Mouse (Mus musculus): Measurements from ENCODE around the gene Cela3b. TPM values are rescaled to one million over a fixed set of nuclear protein-coding genes. Genes with fewer than 3 reads are reported as not detected.

Gene Cela3b
- polyA plus RNA-seq, 1 experiment from 2014 or later = not detected

GRCm38 (mm10) chr4:137409691-137410090, 20.6 kb downstream of the Cela3b start, which contains the start of gene Cela3a:
Gene Cela3a (minus strand): TSS chr4:137409791.
- H3K9ac ChIP-seq (ENCODE audit: low read depth, low read length) = no peak within 1 kb of the TSS
- H3K4me2 ChIP-seq (ENCODE audit: low read length) = no peak within 1 kb of the TSS
- no peaks in the 10 kb centered on the region for H3K9me3 ChIP-seq (replicated peaks; ENCODE audit: control insufficient read depth, low read length, poor library complexity, severe bottlenecking)
- H3K4me3 ChIP-seq (ENCODE audit: low read depth, low read length) = no peak within 1 kb of the TSS
- ATAC-seq = no peak
- no peak within 1 kb of the TSS for H3K27ac ChIP-seq (ENCODE audit: low read length)
- H3K36me3 ChIP-seq (ENCODE audit: control insufficient read depth, insufficient read depth, low read length) = no peaks in the 10 kb centered on the region
- WGBS = 97% methylated on average over 5 of the region's 5 CpGs
- no peaks in the 10 kb centered on the region for H3K4me1 ChIP-seq (ENCODE audit: control insufficient read depth, insufficient read depth, low read length)
- H3K27me3 ChIP-seq (ENCODE audit: control insufficient read depth, insufficient read depth, low read depth, low read length) = no peaks in the 10 kb centered on the region

- 95% methylated on average over 3 of the region's 3 CpGs for WGBS
- no peak overlapping the region for H3K9ac ChIP-seq (ENCODE audit: low read depth, low read length)
- no peaks in the 10 kb centered on the region for H3K4me1 ChIP-seq (ENCODE audit: control insufficient read depth, insufficient read depth, low read length)
- H3K36me3 ChIP-seq (ENCODE audit: control insufficient read depth, insufficient read depth, low read length) = no peaks in the 10 kb centered on the region
- no peak for ATAC-seq
- H3K4me3 ChIP-seq (ENCODE audit: low read depth, low read length) = no peak overlapping the region
- H3K27me3 ChIP-seq (ENCODE audit: control insufficient read depth, insufficient read depth, low read depth, low read length) = no peaks in the 10 kb centered on the region
- no peaks in the 10 kb centered on the region for H3K9me3 ChIP-seq (replicated peaks; ENCODE audit: control insufficient read depth, low read length, poor library complexity, severe bottlenecking)
- H3K27ac ChIP-seq (ENCODE audit: low read length) = no peak overlapping the region
- H3K4me2 ChIP-seq (ENCODE audit: low read length) = no peak overlapping the region
Observed at GRCm38 (mm10) chr4:137405571-137405970, 24.8 kb downstream of the Cela3b start.

- H3K4me2 ChIP-seq (ENCODE audit: low read length) = no peak overlapping the region
- H3K9me3 ChIP-seq (replicated peaks; ENCODE audit: control insufficient read depth, low read length, poor library complexity, severe bottlenecking) = no peaks in the 10 kb centered on the region
- no peak overlapping the region for H3K4me3 ChIP-seq (ENCODE audit: low read depth, low read length)
- no peaks in the 10 kb centered on the region for H3K36me3 ChIP-seq (ENCODE audit: control insufficient read depth, insufficient read depth, low read length)
- ATAC-seq = no peak
- no peak overlapping the region for H3K27ac ChIP-seq (ENCODE audit: low read length)
- H3K9ac ChIP-seq (ENCODE audit: low read depth, low read length) = no peak overlapping the region
- WGBS = 82% methylated on average over 15 of the region's 15 CpGs
- H3K27me3 ChIP-seq (ENCODE audit: control insufficient read depth, insufficient read depth, low read depth, low read length) = no peaks in the 10 kb centered on the region
- H3K4me1 ChIP-seq (ENCODE audit: control insufficient read depth, insufficient read depth, low read length) = no peaks in the 10 kb centered on the region
Observed at GRCm38 (mm10) chr4:137396641-137397525, 33.5 kb downstream of the Cela3b start.

GRCm38 (mm10) chr4:137393378-137394135, 36.8 kb downstream of the Cela3b start:
- H3K4me1 ChIP-seq (ENCODE audit: control insufficient read depth, insufficient read depth, low read length) = peaks cover 3% of the 10 kb centered on the region
- no peaks in the 10 kb centered on the region for H3K27me3 ChIP-seq (ENCODE audit: control insufficient read depth, insufficient read depth, low read depth, low read length)
- no peak overlapping the region for H3K4me3 ChIP-seq (ENCODE audit: low read depth, low read length)
- H3K4me2 ChIP-seq (ENCODE audit: low read length) = no peak overlapping the region
- ATAC-seq = no peak
- 74% methylated on average over 9 of the region's 9 CpGs for WGBS
- no peak overlapping the region for H3K27ac ChIP-seq (ENCODE audit: low read length)
- H3K9me3 ChIP-seq (replicated peaks; ENCODE audit: control insufficient read depth, low read length, poor library complexity, severe bottlenecking) = no peaks in the 10 kb centered on the region; the same call in 1 of the 2 replicates
- no peaks in the 10 kb centered on the region for H3K36me3 ChIP-seq (ENCODE audit: control insufficient read depth, insufficient read depth, low read length)
- H3K9ac ChIP-seq (ENCODE audit: low read depth, low read length) = no peak overlapping the region

GRCm38 (mm10) chr4:137392874-137393273, 37.5 kb downstream of the Cela3b start:
- H3K4me2 ChIP-seq (ENCODE audit: low read length) = no peak overlapping the region
- H3K4me3 ChIP-seq (ENCODE audit: low read depth, low read length) = no peak overlapping the region
- H3K4me1 ChIP-seq (ENCODE audit: control insufficient read depth, insufficient read depth, low read length) = peaks cover 3% of the 10 kb centered on the region
- no peaks in the 10 kb centered on the region; the same call in 1 of the 2 replicates for H3K9me3 ChIP-seq (replicated peaks; ENCODE audit: control insufficient read depth, low read length, poor library complexity, severe bottlenecking)
- H3K36me3 ChIP-seq (ENCODE audit: control insufficient read depth, insufficient read depth, low read length) = no peaks in the 10 kb centered on the region
- ATAC-seq = no peak
- WGBS = 90% methylated on average over 9 of the region's 9 CpGs
- H3K27ac ChIP-seq (ENCODE audit: low read length) = no peak overlapping the region
- H3K27me3 ChIP-seq (ENCODE audit: control insufficient read depth, insufficient read depth, low read depth, low read length) = no peaks in the 10 kb centered on the region
- no peak overlapping the region for H3K9ac ChIP-seq (ENCODE audit: low read depth, low read length)

- Histone ChIP-seq H3K27me3 (ENCODE audit: control insufficient read depth, insufficient read depth, low read depth, low read length) (no peaks in the 10 kb centered on the region), H3K4me1 (ENCODE audit: control insufficient read depth, insufficient read depth, low read length) (peaks cover 6% of the 10 kb centered on the region), H3K9ac (ENCODE audit: low read depth, low read length) (no peak overlapping the region), H3K36me3 (ENCODE audit: control insufficient read depth, insufficient read depth, low read length) (no peaks in the 10 kb centered on the region), H3K27ac (ENCODE audit: low read length) (no peak overlapping the region), H3K4me3 (ENCODE audit: low read depth, low read length) (no peak overlapping the region), H3K4me2 (ENCODE audit: low read length) (no peak overlapping the region), H3K9me3 (replicated peaks; ENCODE audit: control insufficient read depth, low read length, poor library complexity, severe bottlenecking) (no peaks in the 10 kb centered on the region; the same call in 1 of the 2 replicates)
- WGBS = 86% methylated on average over 3 of the region's 3 CpGs
- ATAC-seq = no peak
Observed at GRCm38 (mm10) chr4:137391287-137391686, 39.1 kb downstream of the Cela3b start.

- Histone ChIP-seq H3K27me3 (ENCODE audit: control insufficient read depth, insufficient read depth, low read depth, low read length) (no peaks in the 10 kb centered on the region), H3K36me3 (ENCODE audit: control insufficient read depth, insufficient read depth, low read length) (no peaks in the 10 kb centered on the region), H3K27ac (ENCODE audit: low read length) (no peak overlapping the region), H3K9ac (ENCODE audit: low read depth, low read length) (no peak overlapping the region), H3K4me3 (ENCODE audit: low read depth, low read length) (no peak overlapping the region), H3K4me2 (ENCODE audit: low read length) (no peak overlapping the region), H3K4me1 (ENCODE audit: control insufficient read depth, insufficient read depth, low read length) (peaks cover 6% of the 10 kb centered on the region), H3K9me3 (replicated peaks; ENCODE audit: control insufficient read depth, low read length, poor library complexity, severe bottlenecking) (no peaks in the 10 kb centered on the region; the same call in 1 of the 2 replicates)
- no peak for ATAC-seq
- 91% methylated on average over 4 of the region's 4 CpGs for WGBS
Observed at GRCm38 (mm10) chr4:137390196-137390595, 40.1 kb downstream of the Cela3b start.

GRCm38 (mm10) chr4:137388983-137389382, 41.4 kb downstream of the Cela3b start:
- no peaks in the 10 kb centered on the region for H3K36me3 ChIP-seq (ENCODE audit: control insufficient read depth, insufficient read depth, low read length)
- H3K4me2 ChIP-seq (ENCODE audit: low read length) = peak overlapping the region; percentile 54
- peaks cover 6% of the 10 kb centered on the region for H3K4me1 ChIP-seq (ENCODE audit: control insufficient read depth, insufficient read depth, low read length)
- peak overlapping the region; percentile 76; the same call in 1 of the 2 replicates for H3K9ac ChIP-seq (ENCODE audit: low read depth, low read length)
- H3K9me3 ChIP-seq (replicated peaks; ENCODE audit: control insufficient read depth, low read length, poor library complexity, severe bottlenecking) = no peaks in the 10 kb centered on the region; the same call in 1 of the 2 replicates
- H3K27me3 ChIP-seq (ENCODE audit: control insufficient read depth, insufficient read depth, low read depth, low read length) = no peaks in the 10 kb centered on the region
- WGBS = 47% methylated on average over 6 of the region's 6 CpGs
- peak overlapping the region; percentile 68 for H3K4me3 ChIP-seq (ENCODE audit: low read depth, low read length)
- no peak overlapping the region; the same call in 1 of the 2 replicates for H3K27ac ChIP-seq (ENCODE audit: low read length)
- ATAC-seq = no peak

Measured in midbrain, embryonic 16.5 days (tissue).